Mouse (Mus musculus): ENCODE data around the gene Evi5.
"Not testable (repeated sequence)": the region's sequence is repeated elsewhere in the genome, so short reads cannot be mapped to it uniquely, and the experiment has no call there.

Gene Evi5

DNA sequence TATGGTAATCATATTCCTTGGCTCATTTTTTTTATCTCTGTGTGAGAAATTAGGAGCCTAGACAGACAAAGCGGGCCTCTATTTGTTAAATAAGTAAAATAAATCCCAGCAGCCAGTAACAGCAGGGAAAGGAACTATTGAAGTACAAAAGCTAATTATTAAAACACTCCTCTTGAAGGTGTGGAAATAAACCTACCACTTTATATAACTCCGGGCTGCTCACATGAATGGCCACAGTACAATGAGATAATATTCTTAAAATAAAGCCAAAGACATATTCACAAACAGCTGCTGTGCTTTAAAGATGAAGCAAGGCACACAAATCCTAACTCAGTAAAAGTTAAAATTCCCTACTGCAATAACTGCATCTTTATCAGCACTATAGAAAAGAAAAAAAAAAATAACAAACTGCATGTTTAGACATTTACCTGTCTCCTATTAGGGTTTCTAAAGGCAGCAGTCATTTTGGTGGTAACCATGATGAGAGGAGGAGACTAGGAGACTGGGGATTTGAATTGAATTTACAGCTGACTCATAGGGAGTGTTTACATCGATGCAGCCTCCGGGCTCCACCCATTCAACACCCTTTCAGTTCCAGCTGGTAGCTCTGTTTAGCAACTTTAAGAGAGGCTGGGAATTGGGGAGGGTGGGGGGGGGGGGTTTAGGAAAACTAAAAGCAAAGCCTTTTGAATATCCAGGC lies at the start of gene Evi5:
Gene Evi5 (minus strand): TSS at position 547 of the 700 bp plus-strand sequence.
- DNase-seq (ENCODE audit: low spot score): no peak

DNA sequence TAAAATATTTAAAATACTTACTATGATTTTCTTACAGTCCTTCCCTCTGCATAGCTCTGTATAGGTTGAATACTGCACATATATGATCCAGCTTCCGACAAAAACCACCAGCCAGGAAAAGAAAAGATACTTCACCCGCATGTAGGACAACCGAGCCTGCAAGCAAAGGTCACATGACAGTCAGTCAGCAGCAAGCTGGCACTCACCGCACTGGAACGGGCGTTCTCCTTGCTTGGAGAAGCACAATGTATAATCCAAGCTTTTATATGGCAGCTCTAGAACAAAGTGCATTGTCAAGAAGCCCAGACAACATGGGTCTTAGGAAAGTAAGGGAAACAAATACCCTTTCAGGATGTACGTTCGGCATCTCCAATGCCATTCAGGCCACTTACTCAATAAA lies 49.7 kb upstream of the Evi5 start:
- no peak for DNase-seq (ENCODE audit: low spot score)

DNA sequence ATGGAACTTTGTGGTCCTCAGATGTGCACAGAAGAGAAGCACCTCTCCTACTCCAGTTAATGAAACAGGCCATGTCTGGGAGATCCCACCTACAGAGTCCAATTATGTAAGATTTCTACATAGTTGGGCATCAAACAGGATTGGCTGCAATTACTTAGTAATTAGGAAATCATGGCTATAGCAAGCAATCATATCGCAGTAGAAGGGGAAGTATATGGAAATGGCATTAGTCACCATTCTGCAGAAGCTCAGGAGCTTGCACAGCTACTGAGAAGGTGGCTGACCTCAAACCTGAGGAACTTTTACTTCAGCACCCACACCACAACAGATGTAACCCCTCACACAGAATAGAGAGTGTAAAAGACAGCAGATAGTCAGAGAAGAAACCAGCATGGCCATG lies 47.9 kb upstream of the Evi5 start:
- no peak for DNase-seq (ENCODE audit: low spot score)

DNA sequence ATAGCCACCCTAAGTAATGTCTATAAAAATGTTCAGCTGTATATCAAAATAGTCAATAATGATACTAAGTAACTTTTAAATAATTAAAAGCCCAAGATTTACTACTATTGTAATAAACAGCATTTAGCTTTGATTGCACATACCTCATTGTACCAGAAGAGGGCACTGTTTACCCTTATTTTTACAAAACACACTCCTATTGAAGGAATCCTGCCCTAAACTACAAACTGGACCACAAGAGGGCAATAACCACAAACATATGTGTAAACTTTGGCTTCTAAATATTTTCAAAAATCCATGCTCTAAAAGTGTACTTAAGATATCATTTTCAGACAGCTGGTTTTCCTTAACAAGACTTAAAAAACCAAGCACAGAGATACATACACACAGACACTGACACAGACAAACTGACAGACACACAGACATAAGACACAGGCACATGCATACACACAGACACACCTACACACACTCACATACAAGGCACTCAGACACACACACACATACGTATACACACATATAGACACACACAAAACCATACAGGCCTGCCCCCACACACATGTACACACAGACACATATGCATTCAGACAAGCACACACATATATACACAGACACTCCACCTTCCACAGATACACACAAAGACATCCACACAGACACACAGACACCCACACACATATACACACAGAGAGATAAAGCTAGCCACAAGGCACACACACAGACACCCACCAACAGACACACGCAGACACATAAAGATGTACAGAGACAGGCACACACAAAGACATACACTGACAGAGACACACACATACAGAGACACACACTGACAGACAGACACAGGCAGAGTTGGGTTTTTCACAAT lies 46.7 kb upstream of the Evi5 start:
- no peak for DNase-seq (ENCODE audit: low spot score)

DNA sequence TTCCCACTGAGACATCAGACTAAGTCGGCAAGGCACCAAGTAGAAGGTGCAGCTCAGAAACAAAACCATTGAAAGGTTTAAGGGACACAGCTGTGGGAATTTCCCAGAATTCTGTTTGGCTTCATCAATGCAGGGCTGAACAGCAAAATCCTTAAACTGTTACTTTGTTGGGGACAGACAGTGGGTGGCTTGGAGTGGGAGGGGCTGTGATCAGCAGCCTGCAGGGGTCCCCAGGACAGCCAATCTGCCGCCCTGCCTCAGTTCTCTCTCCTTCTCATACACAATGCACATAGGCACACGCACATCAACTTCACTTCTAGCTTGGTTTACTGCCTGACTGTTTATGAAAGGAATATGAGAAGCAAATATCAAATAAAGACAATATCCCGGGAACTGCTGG lies 40.4 kb upstream of the Evi5 start:
- no peak for DNase-seq (ENCODE audit: low spot score)

DNA sequence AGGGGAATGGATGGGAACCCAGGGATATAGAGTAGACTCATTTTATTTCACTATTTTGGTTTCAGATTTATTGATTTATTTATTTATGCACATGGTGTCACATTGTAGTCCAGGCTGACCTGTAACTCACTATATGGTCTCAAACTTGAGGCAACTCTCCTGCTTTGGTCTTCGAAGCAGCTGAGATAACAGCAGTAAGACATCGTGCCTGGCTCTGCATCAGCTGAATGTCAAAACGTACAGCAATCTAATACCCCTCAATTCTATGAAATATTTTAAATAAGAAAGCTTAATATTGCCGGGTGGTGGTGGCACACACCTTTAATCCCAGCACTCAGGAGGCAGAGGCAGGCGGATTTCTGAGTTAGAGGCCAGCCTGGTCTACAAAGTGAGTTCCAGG lies 36.1 kb upstream of the Evi5 start:
- DNase-seq (ENCODE audit: low spot score): no peak

DNA sequence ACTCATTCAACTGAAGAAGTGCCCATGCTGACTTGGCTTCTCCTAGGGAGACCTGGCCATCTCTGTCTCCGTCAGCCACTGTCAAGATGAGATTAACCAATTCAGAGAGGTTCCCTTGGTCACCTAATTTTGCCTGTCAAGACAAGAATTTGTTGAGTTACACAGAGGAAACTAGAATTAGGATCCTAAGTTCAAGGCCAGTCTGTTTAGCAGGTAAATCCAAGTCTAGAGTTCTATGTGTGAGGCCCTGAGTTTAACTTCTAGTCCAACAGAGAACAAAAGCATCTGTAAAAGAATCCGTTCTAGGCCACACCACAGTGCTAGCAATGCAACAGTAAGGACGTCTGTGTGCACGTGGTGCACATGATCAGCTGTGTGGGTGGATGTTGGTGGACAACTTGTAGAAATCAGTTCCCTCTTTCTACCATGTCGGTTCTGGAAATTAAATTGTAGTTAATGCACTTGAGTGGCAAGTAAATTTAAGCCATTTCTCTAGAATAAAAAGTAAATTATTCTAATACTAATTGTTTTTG lies 35.2 kb upstream of the Evi5 start:
- DNase-seq (ENCODE audit: low spot score): no peak

DNA sequence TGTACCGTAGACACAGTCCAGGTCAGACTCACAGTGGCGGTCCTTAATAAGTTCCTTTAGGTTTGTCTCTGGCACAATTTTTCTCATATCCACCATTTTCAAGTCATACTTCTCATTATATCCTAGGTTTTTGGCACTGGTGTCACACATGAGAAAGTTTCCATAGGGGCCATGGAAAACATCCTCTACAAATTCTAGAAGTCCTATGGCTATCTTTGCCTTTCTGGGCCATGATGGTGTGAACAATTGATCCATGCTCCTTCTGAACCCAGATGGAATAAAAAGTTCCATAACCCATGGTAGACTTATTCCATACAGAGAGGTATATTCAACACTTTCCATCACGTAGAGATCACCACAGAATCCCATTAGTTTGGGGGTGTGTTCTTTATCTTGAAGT lies 34.8 kb upstream of the Evi5 start:
- DNase-seq (ENCODE audit: low spot score): no peak

DNA sequence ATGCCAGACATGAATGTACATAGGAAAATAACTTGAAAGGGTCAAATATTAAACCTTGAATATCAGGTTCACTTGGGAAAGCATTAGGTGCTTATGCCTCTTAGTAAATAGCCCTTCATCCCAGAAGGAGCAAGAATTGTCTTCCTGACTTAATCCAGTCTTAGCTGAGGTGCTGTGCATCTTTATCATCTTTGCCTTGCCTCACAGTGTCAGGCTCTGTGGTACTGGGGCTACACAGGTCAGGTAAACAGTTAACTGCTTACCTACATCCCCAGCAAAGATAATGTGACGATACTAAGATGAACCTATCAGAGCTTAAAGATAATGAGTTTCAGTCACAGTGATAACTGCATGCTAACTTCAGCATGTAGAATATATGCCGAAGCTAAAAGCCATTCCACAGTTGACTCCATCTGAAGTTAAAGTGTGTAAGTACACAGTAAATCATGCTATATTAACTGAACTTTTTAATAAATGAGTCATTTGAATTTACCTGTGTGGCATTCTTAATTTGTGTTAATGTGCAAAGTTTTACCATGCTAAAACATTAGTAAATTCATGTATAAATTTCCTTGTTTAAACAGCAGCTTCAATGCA lies 33.7 kb upstream of the Evi5 start:
- DNase-seq (ENCODE audit: low spot score): no peak

DNA sequence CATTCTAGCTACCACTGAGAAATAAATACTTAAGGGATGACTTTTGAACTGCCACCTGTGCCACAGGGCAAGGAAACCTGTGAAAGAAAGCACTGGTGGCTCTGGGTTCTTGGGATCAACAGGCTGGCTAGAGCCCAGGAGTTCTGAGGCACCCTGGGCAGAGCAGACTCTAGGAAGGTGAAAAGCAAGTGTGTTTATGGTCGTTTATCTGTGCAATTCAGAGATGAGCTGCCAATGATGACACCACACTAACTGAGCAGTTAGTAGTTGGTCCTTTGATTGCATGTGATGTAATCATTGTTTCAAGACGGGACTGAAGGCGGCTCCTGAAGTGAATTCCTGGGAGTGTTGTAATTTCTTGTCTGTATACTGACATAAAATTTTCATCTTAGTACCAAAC lies 29.4 kb upstream of the Evi5 start:
- no peak for DNase-seq (ENCODE audit: low spot score)

DNA sequence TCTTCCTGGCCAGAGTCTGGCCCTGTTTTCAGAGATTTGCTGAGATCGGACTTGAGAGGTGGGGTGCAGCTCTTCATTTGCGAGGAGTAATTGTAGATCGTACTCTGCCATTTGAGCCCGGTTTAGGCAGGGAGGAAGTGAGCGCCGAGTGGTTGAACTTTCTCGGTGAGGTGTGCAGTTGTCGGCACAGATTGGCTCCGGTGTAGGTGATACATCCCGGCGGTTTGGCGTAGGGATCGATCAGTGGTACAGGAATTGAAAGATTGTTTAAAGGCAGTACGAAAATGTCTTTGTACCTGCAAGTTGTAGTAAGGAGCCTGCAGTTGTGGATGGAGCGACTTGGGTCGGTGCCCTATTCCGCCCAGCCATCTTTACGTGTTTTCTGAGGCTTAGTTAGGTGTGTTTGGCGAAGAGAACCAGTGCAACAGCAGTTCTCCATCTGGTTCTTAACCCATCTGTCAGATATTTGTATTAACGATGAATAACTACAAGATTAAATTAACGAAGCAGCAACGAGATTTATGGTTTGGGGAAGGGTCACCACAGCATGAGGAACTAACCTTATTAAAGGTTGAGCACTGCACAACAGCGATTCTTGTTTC lies 26.2 kb upstream of the Evi5 start:
- DNase-seq (ENCODE audit: low spot score): no peak

DNA sequence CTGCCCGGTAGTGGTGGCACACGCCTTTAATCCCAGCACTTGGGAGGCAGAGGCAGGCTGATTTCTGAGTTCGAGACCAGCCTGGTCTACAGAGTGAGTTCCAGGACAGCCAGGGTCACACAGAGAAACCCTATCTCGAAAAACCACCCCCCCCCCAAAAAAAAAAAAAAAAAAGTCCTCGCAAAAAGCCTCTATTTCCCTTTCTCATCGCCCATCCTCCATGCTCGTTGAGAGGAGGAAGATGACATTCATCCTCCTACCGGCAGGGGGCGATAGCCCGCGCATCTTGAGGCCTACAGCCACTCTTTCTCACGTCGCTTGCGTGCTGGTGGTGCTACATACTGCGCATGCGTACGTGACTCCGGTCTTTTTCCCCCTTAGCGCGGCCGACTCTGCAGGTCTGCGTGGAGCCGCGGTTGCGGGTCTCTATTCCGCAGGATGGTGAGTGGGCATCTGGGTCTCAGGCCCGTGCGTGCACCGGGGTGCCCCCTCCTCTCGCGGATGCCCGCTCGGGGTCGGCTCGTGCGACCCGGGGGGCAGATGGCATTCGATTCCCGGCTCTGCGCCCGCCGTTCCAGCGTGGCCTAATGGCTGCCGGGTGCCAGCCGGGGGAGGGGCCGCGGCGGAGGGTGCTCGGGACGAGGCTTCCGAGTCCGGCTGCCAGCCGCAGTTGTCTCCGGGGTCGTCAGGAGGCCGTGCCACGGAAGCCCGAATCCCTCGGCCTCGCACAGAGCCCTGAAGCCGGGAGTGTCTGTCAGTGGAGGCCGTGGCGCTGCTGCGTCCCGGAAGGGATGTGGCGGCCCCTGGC lies 25.5 kb upstream of the Evi5 start, which contains the start of gene Rpl5:
Gene Rpl5 (plus strand): TSS at position 297 of the 808 bp plus-strand sequence.
- DNase-seq (ENCODE audit: low spot score): peak; percentile 84

DNA sequence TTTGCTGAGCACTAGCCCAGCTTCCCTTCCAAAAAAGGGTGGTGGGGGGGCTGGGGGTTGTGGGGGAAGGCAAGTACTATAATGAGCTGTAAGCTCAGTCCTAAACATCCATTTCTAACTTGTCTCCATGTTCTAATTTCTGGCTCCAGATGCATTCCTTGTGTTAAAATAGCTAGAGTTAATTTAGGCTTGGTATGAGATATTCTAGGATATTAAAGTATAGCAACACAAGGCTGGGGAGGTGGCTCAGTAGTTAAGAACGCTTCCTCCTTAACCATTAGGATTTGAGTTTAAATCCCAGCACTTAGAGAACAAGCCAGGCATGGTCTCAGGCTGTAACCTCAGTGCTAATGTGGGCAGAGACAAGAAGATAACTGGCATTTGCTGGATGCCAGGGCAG lies 21.4 kb upstream of the Evi5 start:
- DNase-seq (ENCODE audit: low spot score): no peak

DNA sequence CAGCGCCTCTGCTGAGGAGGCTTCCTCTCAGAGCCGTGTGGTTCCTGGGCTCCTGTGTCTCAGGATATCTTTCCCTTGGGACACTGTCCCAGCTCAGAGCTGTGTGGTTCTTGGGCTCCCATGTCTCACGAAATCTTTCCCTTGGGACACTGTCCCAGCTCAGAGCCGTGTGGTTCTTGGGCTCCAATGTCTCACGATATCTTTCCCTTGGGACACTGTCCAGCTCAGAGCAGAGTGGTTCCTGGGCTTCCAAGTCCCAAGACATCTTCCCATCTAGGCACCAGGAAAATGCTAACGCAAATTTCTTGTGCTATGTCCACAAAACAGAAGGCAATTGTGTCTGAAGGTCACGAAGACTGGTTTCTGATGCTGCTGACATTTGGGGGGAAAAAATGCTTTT lies 19.8 kb upstream of the Evi5 start:
- no peak for DNase-seq (ENCODE audit: low spot score)

DNA sequence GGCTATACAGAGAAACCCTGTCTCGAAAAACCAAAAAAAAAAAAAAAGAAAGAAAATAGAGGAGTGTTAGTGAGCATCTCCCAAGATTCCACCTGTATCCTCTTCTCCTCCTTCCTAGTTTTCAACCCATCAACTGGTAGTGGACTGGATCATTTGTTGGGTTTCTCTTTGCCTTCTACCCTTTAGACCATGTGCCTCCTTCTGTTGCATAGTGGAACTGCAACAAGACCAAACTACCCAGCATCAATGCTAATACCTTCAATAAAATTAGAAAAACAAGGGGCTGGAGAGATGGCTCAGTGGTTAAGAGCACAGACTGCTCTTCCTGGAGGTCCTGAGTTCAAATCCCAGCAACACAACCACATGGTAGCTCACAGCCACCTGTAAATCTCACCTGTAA lies 16.6 kb upstream of the Evi5 start:
- DNase-seq (ENCODE audit: low spot score): not testable (repeated sequence)

DNA sequence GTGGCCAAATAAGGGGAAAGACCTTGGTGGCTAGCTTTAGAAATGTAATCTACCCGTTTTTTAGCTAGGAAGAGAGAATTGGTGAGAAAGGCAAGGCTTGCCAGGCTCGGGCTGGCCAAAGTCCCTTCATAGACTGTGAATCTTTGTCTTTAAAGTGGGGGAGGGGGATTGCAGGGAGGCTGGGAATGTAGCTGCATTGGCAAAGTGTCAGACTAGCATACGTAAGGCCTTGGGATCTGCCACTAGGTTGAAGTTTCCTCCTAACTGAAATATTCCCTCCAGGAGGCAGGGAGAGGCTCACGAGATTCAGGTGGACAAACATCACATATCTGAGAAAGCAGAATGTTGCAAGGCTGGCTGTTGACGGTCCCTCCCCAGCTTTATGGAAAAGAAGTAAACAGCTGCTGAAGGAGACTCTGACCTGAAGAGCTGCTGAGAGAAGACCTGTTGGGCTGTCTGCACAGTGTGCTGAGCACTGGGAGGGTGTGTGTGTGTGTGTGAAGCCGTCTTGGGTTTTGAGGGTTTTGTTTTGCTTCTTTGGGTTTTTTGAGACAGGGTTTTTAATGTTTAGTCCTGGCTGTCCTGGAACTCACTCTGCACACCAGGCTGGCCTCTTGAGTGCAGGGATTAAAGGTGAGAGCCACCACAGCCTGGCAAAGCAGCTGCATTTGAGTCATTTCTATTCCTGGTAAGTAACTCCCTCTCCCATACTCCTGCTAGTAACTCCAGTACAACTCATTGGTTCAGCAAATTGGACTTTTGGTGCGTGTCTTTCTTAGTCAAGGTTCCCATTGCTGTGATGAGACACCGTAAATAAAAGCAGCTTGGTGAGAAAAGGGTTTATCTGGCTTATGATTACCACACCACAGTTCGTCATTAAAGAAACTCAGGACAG lies 15.3 kb upstream of the Evi5 start:
- no peak for DNase-seq (ENCODE audit: low spot score)

DNA sequence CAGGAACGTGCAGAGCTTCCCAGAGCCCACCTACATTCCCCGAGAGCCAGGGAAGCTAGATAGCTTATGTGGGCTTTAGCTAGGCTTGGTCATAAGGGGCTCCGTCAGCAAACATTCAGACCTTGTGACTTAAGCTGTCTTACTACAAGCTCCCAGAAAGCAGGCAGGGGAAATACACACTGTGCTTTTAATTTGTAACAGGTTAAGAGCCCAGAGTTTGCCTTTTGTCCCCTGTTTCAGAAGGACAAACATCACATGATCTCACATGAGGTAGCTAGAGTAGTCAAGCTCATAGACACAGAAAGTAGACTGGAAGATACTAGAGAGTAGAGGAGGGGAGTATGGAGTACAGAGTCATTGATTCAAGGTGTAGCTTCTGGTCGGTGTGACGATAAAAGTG lies 5.8 kb upstream of the Evi5 start:
- DNase-seq (ENCODE audit: low spot score): no peak

DNA sequence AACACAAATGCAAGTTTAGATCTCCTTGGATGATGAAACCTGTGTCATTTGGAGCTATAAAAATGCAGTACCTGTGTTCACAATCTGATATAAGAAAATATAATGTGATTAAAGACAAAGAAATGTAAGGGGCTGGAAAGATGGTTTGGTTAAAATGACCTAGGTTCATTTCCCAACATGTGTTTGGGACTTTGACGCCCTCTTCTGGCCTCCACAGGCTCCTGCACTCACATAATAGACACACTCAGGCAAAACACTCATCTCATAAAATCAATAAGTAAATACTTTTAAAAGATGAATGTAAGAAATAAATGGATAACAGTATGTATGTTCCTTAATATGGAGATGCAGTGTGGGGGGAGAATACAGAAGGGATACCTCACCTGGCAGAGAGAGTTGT lies 2.1 kb upstream of the Evi5 start:
- no peak for DNase-seq (ENCODE audit: low spot score)

DNA sequence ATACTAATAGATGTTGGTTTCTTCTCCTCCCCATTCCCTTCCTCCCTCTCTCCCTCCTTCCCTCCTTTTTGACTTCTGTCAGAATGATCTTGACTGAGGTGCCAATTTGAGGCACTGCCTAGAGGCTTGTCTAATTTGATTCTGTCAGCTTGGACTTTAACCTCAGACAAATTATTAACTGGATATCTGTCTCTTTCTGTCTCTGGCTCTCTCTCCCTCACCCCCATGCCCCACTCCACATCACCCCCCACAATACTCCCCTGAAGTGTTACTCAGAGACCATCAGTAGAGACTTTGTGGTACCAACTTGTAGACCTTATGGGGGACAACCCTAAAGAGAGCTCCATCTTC lies 329 bp upstream of the Evi5 start:
- DNase-seq (ENCODE audit: low spot score): no peak

DNA sequence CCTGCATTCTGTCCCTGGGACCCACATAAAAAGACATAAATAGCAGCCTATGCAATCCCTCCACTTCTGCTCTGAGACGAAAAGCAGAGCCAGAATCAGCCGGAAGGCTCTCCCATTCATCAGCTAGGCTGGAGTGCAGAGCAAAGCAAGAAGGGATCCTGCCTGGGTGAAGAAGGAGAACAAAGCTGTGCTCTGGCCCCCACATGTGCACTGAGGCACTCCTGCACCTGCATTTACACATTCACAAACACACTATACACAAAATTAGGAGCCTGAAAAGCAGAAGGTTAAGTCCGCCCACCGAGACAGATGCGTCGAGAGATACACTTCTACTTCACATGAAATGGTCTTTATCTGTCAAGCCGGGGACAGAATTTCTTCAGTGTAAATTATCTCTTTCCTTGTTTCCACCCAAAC lies 1.0 kb downstream of the Evi5 start:
- no peak for DNase-seq (ENCODE audit: low spot score)

DNA sequence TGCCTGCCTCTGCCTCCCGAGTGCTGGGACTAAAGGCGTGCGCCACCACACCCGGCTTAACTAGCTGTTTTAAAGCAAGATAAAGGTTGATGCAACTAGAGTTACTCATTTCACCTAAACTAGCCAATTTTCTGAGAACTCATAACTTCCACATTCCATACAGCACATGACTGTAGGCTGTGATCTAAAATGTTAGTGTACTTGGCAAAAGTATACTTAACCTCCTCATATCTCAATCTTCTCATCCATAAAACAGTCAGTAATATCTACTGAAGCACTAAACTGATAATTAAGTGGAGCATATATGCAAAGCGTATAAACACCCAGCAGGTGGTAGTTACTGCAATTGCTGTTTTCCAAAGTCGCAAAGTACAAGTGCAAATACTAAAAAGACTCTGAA lies 1.6 kb downstream of the Evi5 start:
- no peak for DNase-seq (ENCODE audit: low spot score)
